Mouse (Mus musculus): ENCODE data around the gene Atg4b. TPM values are rescaled to one million over a fixed set of nuclear protein-coding genes. Genes with fewer than 3 reads are reported as not detected.

Gene Atg4b
- polyA plus RNA-seq (2015; fragmentation: Nextera tagmentation; extraction: Ambion mirVana): 72.1 and 80.3 TPM in 2 replicates

DNA sequence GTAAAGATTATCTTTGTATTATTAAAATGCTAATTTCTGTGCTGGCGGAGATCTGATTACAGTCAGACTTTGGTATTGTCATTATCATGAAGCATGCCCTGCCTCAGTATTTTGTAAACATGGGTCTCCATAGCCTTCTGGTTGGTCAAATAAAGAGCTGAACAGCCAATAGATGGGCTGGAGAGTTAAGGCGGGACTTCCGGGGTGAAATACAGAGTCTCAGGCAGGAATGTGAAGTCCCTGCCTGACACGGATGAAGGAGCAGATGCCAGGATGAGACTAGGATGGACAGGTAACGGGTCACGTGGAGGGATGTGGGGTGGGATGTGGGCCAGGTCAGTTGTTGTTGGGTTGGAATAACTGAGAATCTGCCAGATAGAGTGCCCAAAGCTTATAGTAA lies at the start of gene Atg4b:
Atg4b (plus strand) TSS at position 211 of the 400 bp plus-strand sequence.
- H3K36me3 ChIP-seq (ENCODE audit: control insufficient read depth, insufficient read depth, low read length): peaks cover 18% of the 10 kb centered on the region
- H3K27ac ChIP-seq (ENCODE audit: low read length): no peak within 1 kb of the TSS
- 74% methylated on average over 6 of the region's 6 CpGs for WGBS
- H3K4me2 ChIP-seq (ENCODE audit: low read depth, low read length): no peak within 1 kb of the TSS
- H3K9ac ChIP-seq (ENCODE audit: low read length): no peak within 1 kb of the TSS
- ATAC-seq (ENCODE audit: low read depth): no peak
- no peaks in the 10 kb centered on the region for H3K9me3 ChIP-seq (ENCODE audit: control insufficient read depth, low read length)
- H3K4me1 ChIP-seq (replicated peaks; ENCODE audit: control insufficient read depth, insufficient read depth, low read length): peaks cover 12% of the 10 kb centered on the region
- no peaks in the 10 kb centered on the region for H3K27me3 ChIP-seq (ENCODE audit: control insufficient read depth, insufficient read depth, low read depth, low read length)
- H3K4me3 ChIP-seq (ENCODE audit: low read length): no peak within 1 kb of the TSS

DNA sequence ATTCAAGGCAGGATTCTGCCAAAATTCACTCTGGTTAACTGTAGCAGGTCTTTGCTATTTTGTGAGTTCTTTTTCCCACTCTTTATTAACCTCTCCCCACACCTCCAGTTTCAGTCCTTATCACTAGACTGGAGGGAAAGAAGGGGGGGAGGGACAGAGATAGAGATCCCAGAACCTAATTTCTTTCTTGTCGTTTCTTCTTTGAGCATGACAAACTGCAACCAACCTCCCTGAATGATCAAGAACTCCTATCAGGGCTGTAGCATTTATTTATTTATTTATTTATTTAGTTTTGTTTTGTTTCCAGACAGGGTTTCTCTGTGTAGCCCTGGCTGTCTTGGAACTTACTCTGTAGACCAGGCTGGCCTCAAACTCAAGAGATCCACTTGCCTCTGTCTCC lies 49.2 kb upstream of the Atg4b start:
- 72% methylated on average over 1 of the region's 1 CpGs for WGBS
- H3K4me2 ChIP-seq (ENCODE audit: low read depth, low read length): no peak overlapping the region
- no peaks in the 10 kb centered on the region for H3K27me3 ChIP-seq (ENCODE audit: control insufficient read depth, insufficient read depth, low read depth, low read length)

DNA sequence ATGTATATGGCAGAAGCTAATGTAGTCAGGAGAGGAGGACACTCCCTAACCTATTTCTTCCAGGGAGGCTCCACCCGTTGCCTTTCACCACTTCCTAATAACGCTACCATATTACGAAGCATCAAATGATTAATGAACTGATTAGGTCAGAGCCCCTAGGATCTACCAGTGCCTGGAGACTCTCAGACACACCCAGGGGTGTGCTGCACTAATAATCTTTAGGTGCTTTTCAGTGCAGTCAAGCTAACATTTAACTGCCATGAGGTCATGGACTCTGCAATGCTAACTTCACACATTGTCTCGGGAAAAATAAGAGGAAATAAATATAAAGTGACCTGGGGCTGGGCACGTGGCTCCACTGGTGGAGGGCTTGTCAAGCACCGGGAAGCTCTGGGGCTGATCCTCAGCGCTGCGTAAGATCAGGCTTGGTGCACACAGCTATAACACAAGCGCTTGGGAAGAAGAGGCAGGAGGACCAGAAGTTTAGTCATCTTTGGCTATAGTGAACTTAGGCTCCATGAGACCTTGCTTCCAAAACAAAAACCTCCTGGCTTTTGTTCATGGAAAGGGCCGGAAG lies 47.7 kb upstream of the Atg4b start:
- Histone ChIP-seq H3K36me3 (ENCODE audit: control insufficient read depth, insufficient read depth, low read length) (peaks cover 5% of the 10 kb centered on the region; the same call in 1 of the 2 replicates), H3K9me3 (ENCODE audit: control insufficient read depth, low read length) (no peaks in the 10 kb centered on the region), H3K9ac (ENCODE audit: low read length) (no peak overlapping the region), H3K4me1 (replicated peaks; ENCODE audit: control insufficient read depth, insufficient read depth, low read length) (no peaks in the 10 kb centered on the region), H3K27me3 (ENCODE audit: control insufficient read depth, insufficient read depth, low read depth, low read length) (no peaks in the 10 kb centered on the region), H3K4me2 (ENCODE audit: low read depth, low read length) (no peak overlapping the region), H3K27ac (ENCODE audit: low read length) (no peak overlapping the region), H3K4me3 (ENCODE audit: low read length) (no peak overlapping the region)
- WGBS: 82% methylated on average over 10 of the region's 10 CpGs
- ATAC-seq (ENCODE audit: low read depth): no peak

More for the DNA sequence above, 49.2 kb upstream of the Atg4b start:
- no peak for ATAC-seq (ENCODE audit: low read depth)
- Histone ChIP-seq H3K4me1 (replicated peaks; ENCODE audit: control insufficient read depth, insufficient read depth, low read length) (peaks cover 3% of the 10 kb centered on the region; the same call in 1 of the 2 replicates), H3K4me3 (ENCODE audit: low read length) (no peak overlapping the region), H3K27ac (ENCODE audit: low read length) (no peak overlapping the region), H3K9ac (ENCODE audit: low read length) (no peak overlapping the region), H3K36me3 (ENCODE audit: control insufficient read depth, insufficient read depth, low read length) (peaks cover 5% of the 10 kb centered on the region; the same call in 1 of the 2 replicates), H3K9me3 (ENCODE audit: control insufficient read depth, low read length) (no peaks in the 10 kb centered on the region)

DNA sequence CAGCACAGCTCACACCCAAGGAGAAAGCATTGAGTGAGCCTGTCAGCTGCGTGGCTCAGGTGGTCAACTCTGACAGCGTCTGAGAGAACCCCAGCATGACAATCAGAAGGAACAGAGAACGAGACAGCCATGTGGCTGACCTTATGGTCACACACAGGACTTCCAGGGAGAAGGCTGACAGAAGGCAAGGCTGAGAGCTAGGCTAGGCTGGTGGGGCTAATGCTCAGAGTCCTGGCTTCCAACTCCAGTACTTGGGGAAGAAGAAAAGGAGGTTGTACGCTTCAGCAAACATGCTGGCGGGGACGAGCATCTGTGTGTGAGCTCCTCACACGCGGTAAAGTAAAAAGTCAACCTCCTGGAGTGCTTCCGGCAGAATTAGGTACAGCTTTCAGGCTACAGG lies 47.0 kb upstream of the Atg4b start:
- no peak overlapping the region for H3K4me2 ChIP-seq (ENCODE audit: low read depth, low read length)
- H3K9ac ChIP-seq (ENCODE audit: low read length): no peak overlapping the region
- no peaks in the 10 kb centered on the region for H3K4me1 ChIP-seq (replicated peaks; ENCODE audit: control insufficient read depth, insufficient read depth, low read length)
- H3K36me3 ChIP-seq (ENCODE audit: control insufficient read depth, insufficient read depth, low read length): peaks cover 5% of the 10 kb centered on the region; the same call in 1 of the 2 replicates
- H3K27ac ChIP-seq (ENCODE audit: low read length): no peak overlapping the region
- no peaks in the 10 kb centered on the region for H3K27me3 ChIP-seq (ENCODE audit: control insufficient read depth, insufficient read depth, low read depth, low read length)
- 62% methylated on average over 9 of the region's 9 CpGs for WGBS
- H3K9me3 ChIP-seq (ENCODE audit: control insufficient read depth, low read length): no peaks in the 10 kb centered on the region
- no peak for ATAC-seq (ENCODE audit: low read depth)
- H3K4me3 ChIP-seq (ENCODE audit: low read length): no peak overlapping the region

DNA sequence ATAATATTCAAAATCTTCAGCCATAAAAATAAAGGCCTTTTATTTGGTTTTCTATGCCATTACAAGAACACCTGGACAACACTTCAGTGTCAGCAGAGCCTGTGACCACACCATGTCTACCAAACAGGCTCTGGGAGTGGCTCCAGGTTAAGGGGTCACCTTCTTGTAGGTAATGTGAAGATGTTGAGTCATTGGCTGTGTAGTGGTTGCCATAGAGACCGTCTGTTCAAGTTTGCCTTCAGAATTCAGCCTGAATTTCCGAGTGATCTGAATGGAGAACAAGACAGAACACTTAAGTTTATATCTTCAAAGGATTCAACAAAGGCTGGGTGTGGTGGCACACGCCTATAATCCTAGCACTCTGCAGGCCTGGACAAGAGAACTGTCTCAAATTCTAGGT lies 45.9 kb upstream of the Atg4b start:
- Histone ChIP-seq H3K9me3 (ENCODE audit: control insufficient read depth, low read length) (no peaks in the 10 kb centered on the region), H3K27ac (ENCODE audit: low read length) (no peak overlapping the region), H3K4me3 (ENCODE audit: low read length) (no peak overlapping the region), H3K9ac (ENCODE audit: low read length) (no peak overlapping the region), H3K36me3 (ENCODE audit: control insufficient read depth, insufficient read depth, low read length) (peaks cover 5% of the 10 kb centered on the region; the same call in 1 of the 2 replicates), H3K4me2 (ENCODE audit: low read depth, low read length) (no peak overlapping the region), H3K4me1 (replicated peaks; ENCODE audit: control insufficient read depth, insufficient read depth, low read length) (no peaks in the 10 kb centered on the region), H3K27me3 (ENCODE audit: control insufficient read depth, insufficient read depth, low read depth, low read length) (no peaks in the 10 kb centered on the region)
- 54% methylated on average over 3 of the region's 3 CpGs for WGBS
- peak; percentile 56; the same call in 1 of the 2 replicates for ATAC-seq (ENCODE audit: low read depth)

DNA sequence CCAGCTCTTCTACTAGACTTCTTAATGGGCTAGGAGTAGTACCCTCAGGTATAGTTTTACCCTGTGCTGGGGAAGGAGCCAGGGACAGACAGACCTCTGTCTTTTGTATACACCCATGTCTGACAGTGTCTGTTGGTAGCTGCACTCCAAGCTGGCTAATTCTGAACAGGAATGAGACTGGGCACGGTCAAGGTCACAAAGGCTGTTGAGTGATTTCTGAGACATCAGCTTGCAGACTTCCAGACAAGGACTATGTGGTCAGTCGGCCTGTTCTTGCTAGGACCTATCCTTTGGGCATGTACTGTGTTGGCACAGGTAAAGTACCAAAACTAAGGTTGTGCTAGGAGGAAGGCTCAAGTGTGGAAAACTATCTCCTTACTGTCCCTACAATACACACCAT lies 35.1 kb upstream of the Atg4b start:
- Histone ChIP-seq H3K27ac (ENCODE audit: low read length) (no peak overlapping the region), H3K9ac (ENCODE audit: low read length) (no peak overlapping the region), H3K4me1 (replicated peaks; ENCODE audit: control insufficient read depth, insufficient read depth, low read length) (no peaks in the 10 kb centered on the region), H3K9me3 (ENCODE audit: control insufficient read depth, low read length) (no peaks in the 10 kb centered on the region), H3K36me3 (ENCODE audit: control insufficient read depth, insufficient read depth, low read length) (peaks cover 3% of the 10 kb centered on the region), H3K4me2 (ENCODE audit: low read depth, low read length) (no peak overlapping the region), H3K4me3 (ENCODE audit: low read length) (no peak overlapping the region), H3K27me3 (ENCODE audit: control insufficient read depth, insufficient read depth, low read depth, low read length) (no peaks in the 10 kb centered on the region)
- WGBS: 71% methylated on average over 2 of the region's 2 CpGs
- ATAC-seq (ENCODE audit: low read depth): no peak

DNA sequence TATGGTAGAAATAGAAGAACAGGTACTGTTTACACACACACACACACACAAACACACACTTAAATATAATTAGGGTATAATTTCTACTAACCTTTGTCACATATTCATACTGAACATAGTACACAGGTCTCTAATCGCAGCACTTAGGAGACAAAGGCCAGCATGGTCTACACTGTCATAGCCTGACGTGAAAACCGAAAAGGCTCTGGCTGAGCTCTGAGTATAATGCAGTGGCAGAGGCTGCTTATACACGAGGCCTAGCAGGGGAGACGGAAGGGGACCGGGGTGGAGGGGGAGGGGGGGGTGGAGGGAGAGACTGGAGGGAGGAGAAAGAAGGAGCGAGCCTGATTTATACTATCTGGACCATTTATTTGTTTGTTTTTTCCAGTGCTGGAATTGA lies 29.7 kb upstream of the Atg4b start:
- H3K9ac ChIP-seq (ENCODE audit: low read length): no peak overlapping the region
- H3K4me3 ChIP-seq (ENCODE audit: low read length): no peak overlapping the region
- no peaks in the 10 kb centered on the region for H3K27me3 ChIP-seq (ENCODE audit: control insufficient read depth, insufficient read depth, low read depth, low read length)
- no peak overlapping the region for H3K27ac ChIP-seq (ENCODE audit: low read length)
- H3K36me3 ChIP-seq (ENCODE audit: control insufficient read depth, insufficient read depth, low read length): peaks cover 9% of the 10 kb centered on the region
- H3K9me3 ChIP-seq (ENCODE audit: control insufficient read depth, low read length): no peaks in the 10 kb centered on the region
- no peak overlapping the region for H3K4me2 ChIP-seq (ENCODE audit: low read depth, low read length)
- WGBS: 61% methylated on average over 7 of the region's 7 CpGs
- ATAC-seq (ENCODE audit: low read depth): no peak
- H3K4me1 ChIP-seq (replicated peaks; ENCODE audit: control insufficient read depth, insufficient read depth, low read length): no peaks in the 10 kb centered on the region

DNA sequence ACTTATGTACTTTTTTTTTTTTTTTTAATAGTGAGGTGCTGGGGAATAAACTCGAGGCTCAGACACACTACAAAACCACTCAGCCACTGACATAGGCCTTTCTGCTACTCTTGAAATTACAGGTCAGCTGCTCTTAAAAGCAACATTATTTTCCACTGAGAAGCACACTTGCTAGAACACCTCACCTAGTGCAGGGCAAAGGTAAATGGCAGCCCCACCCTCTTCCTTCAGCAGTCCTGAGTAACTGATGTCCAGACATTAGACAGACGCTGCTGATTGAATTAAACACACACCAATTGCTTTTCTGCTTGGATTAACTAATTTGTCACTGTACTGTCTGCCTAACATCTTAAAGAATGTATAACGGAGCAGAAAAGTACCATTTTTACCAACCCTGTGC lies 26.7 kb upstream of the Atg4b start:
- no peak overlapping the region for H3K9ac ChIP-seq (ENCODE audit: low read length)
- no peaks in the 10 kb centered on the region for H3K9me3 ChIP-seq (ENCODE audit: control insufficient read depth, low read length)
- no peaks in the 10 kb centered on the region for H3K27me3 ChIP-seq (ENCODE audit: control insufficient read depth, insufficient read depth, low read depth, low read length)
- no peak overlapping the region for H3K4me2 ChIP-seq (ENCODE audit: low read depth, low read length)
- no peak overlapping the region for H3K4me3 ChIP-seq (ENCODE audit: low read length)
- ATAC-seq (ENCODE audit: low read depth): no peak
- no peak overlapping the region for H3K27ac ChIP-seq (ENCODE audit: low read length)
- 84% methylated on average over 3 of the region's 3 CpGs for WGBS
- peaks cover 6% of the 10 kb centered on the region for H3K4me1 ChIP-seq (replicated peaks; ENCODE audit: control insufficient read depth, insufficient read depth, low read length)
- H3K36me3 ChIP-seq (ENCODE audit: control insufficient read depth, insufficient read depth, low read length): peaks cover 9% of the 10 kb centered on the region; the same call in 1 of the 2 replicates

DNA sequence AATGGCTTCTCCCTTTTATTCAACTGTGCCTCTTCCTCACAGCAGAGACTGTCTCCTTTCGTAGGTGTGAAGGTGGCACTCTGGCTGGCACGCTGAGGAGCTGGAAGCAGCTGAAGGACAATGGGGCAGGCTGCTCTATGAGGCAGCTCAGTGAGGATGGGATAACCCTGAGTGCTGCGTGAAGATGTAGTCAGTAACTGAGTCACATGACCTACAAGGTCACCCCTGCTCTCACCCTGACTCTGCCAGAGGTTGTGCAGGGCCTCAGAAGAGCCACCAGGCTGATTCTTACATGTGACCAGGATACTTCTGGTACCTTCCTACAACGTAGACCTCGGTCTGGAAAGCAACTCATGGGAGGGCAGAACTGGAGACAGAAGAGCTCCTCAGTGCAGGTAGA lies 25.6 kb upstream of the Atg4b start:
- Histone ChIP-seq H3K4me2 (ENCODE audit: low read depth, low read length) (no peak overlapping the region), H3K27me3 (ENCODE audit: control insufficient read depth, insufficient read depth, low read depth, low read length) (no peaks in the 10 kb centered on the region), H3K4me3 (ENCODE audit: low read length) (no peak overlapping the region), H3K27ac (ENCODE audit: low read length) (no peak overlapping the region), H3K36me3 (ENCODE audit: control insufficient read depth, insufficient read depth, low read length) (peaks cover 9% of the 10 kb centered on the region; the same call in 1 of the 2 replicates), H3K9ac (ENCODE audit: low read length) (no peak overlapping the region), H3K9me3 (ENCODE audit: control insufficient read depth, low read length) (no peaks in the 10 kb centered on the region), H3K4me1 (replicated peaks; ENCODE audit: control insufficient read depth, insufficient read depth, low read length) (peaks cover 6% of the 10 kb centered on the region)
- no peak for ATAC-seq (ENCODE audit: low read depth)
- 82% methylated on average over 5 of the region's 5 CpGs for WGBS
